Mouse (Mus musculus) pancreas, adult 10 weeks (tissue): ENCODE results near the gene Snx19. TPM values are rescaled to one million over a fixed set of nuclear protein-coding genes. Genes with fewer than 3 reads are reported as not detected.

Source experiments
- polyA plus RNA-seq: library from polyadenylated mRNA; stranded (reverse); fragments of 350-450 nt; fragmentation: Illumina TruSeq; extraction: RNeasy Lipid Tissue Mini Kit (QIAGEN cat#74804); gene quantifications from one replicate; pipeline ENCODE4 v1.2.3, GENCODE M21; 2015; ENCODE audit warnings: low read depth, low replicate concordance; ENCODE audit not compliant: insufficient read depth

The Snx19 gene
- polyA plus RNA-seq = 6.2 TPM

GRCm38 (mm10) chr9:30426882-30427632 is at the start of gene Snx19:
Gene Snx19 (plus strand): TSS chr9:30427108.

